In the genomic region with DNA sequence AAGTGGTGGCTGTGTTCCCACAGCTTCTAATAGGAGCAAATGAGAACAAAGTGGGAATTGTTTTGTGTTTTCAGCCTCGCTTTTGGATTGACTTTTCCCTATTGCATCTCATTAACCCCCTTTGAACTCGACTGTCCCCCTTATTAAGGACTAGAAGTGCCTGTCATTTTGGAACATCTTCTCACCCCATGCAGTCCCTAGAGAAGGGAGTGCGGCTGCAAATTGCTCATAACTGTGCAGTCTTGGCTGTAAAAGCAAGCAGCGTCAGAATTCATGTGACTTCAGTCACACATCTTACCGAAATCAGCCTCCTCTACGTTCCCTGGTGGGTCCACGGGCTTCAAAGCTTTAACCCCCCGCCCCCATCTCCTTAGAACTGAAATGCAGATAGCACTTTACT, we compare ENCODE assay signal across 7 mouse cellular contexts. TPM values are rescaled to one million over a fixed set of nuclear protein-coding genes. Genes with fewer than 3 reads are reported as not detected.
DNase-seq lines count a peak whose midpoint lies in the region; ATAC-seq and TF ChIP-seq lines count a peak whose summit lies in the region.

No protein-coding gene starts in this region.

- 3% methylated on average over 8 of the region's 8 CpGs for WGBS in hindbrain, embryonic 15.5 days

- ATAC-seq in hindbrain, embryonic 15.5 days (ENCODE audit: low FRiP score, low read depth) = no peak
- ATAC-seq in erythroblast, adult 5-6 weeks (replicated peaks; ENCODE audit: low FRiP score, poor library complexity, severe bottlenecking) = no peak

- no peaks in the 10 kb centered on the region for H3K9me3 ChIP-seq in hindbrain, embryonic 15.5 days

- H3K4me3 ChIP-seq in hindbrain, embryonic 15.5 days = peak overlapping the region; percentile 50
- H3K4me3 ChIP-seq in myocyte = no peak overlapping the region

- H3K4me1 ChIP-seq in hindbrain, embryonic 15.5 days (replicated peaks) = peaks cover 20% of the 10 kb centered on the region; the same call in 1 of the 2 replicates

- no peak overlapping the region for H3ac ChIP-seq in myocyte (ENCODE audit: control insufficient read depth, insufficient read length)

- no peak for TF ChIP-seq POLR2A in myocyte (IDR thresholded peaks at IDR 0.05; ENCODE audit: insufficient read length, low read depth)

- H3K36me3 ChIP-seq in hindbrain, embryonic 15.5 days = no peaks in the 10 kb centered on the region
- no peaks in the 10 kb centered on the region for H3K36me3 ChIP-seq in myocyte (ENCODE audit: control insufficient read depth, insufficient read depth)

- peak overlapping the region; percentile 62 for H3K27ac ChIP-seq in hindbrain, embryonic 15.5 days (replicated peaks)

- peak overlapping the region; percentile 49 for H3K9ac ChIP-seq in hindbrain, embryonic 15.5 days

- peak; percentile 62 to 65 for DNase-seq in cerebellum, adult 18-20 months
- peak; percentile 57 to 60 for DNase-seq in cerebellum, postnatal 25 days
- DNase-seq in adrenal gland, adult (ENCODE audit: inconsistent age in 2 of 2, low spot score in 1 of 2) = no peak
- no peak for DNase-seq in urinary bladder, adult 2 months (ENCODE audit: low spot score)

- H3K79me2 ChIP-seq in myocyte (ENCODE audit: control insufficient read depth, insufficient read depth) = no peaks in the 10 kb centered on the region

- no peaks in the 10 kb centered on the region for H3K27me3 ChIP-seq in hindbrain, embryonic 15.5 days
- no peaks in the 10 kb centered on the region for H3K27me3 ChIP-seq in myocyte (ENCODE audit: control insufficient read depth, insufficient read depth, insufficient read length)

- peak overlapping the region; percentile 69 for H3K4me2 ChIP-seq in hindbrain, embryonic 15.5 days
- peak overlapping the region; percentile 18 for H3K4me2 ChIP-seq in myocyte (ENCODE audit: low read depth)

TF ChIP-seq in myocyte, 11 proteins besides CTCF, POLR2A, EP300 and RAD21:
- TF ChIP-seq CEBPB (IDR thresholded peaks at IDR 0.05; ENCODE audit: insufficient read depth, poor library complexity, severe bottlenecking) = no peak
- no peak for TF ChIP-seq MYOD1 (IDR thresholded peaks at IDR 0.05; ENCODE audit: control insufficient read depth in 1 of 3, insufficient read length in 2 of 3, low read depth in 2 of 3)
- TF ChIP-seq MYOG (IDR thresholded peaks at IDR 0.05; ENCODE audit: control insufficient read depth in 1 of 3, insufficient read depth in 1 of 3, insufficient read length in 2 of 3, low read depth in 2 of 3) = no peak
- TF ChIP-seq TCF12 (IDR thresholded peaks at IDR 0.05; ENCODE audit: insufficient read depth, poor library complexity, severe bottlenecking) = no peak
- no peak for TF ChIP-seq TCF3 (IDR thresholded peaks at IDR 0.05; ENCODE audit: insufficient read length, low read depth)

RNA-seq across cellular contexts. Expression of a gene that starts 1.2 kb away (rescaled TPM):
- polyA plus RNA-seq in hindbrain, embryonic 15.5 days (2015; fragmentation: Nextera tagmentation; extraction: Ambion mirVana) = 33.4 and 35.0 TPM in 2 replicates
- 1.1 TPM for polyA plus RNA-seq in myocyte (2012; fragmentation: generic; extraction: Trizol)
- 0.58 and 0.75 TPM in 2 replicates for polyA plus RNA-seq in urinary bladder, adult 2 months (2012; rRNA removed)
- not detected in 2 replicates for total RNA-seq in erythroblast, adult 5-6 weeks (2015; ENCODE audit: low replicate concordance)
- not detected in 2 replicates for total RNA-seq in erythroblast, adult 5-6 weeks (2017; ENCODE audit: low replicate concordance)

Comparison
In these comparisons a context has a peak if more than half of its experiments do, and no peak if none do; other contexts are left out.
1. DNase-seq: peak in cerebellum, adult 18-20 months (2 of 2) and cerebellum, postnatal 25 days (2 of 2); none in adrenal gland, adult (0 of 2) and urinary bladder, adult 2 months (single experiment).
2. RNA of a gene that starts 1.2 kb away (polyA plus RNA-seq): 33.4 to 35.0 TPM in hindbrain, embryonic 15.5 days; 1.1 TPM in myocyte (single experiment) and 0.58 to 0.75 TPM in urinary bladder, adult 2 months; every median in the first group is over 10 times any median in the second.